Mouse (Mus musculus) gastrocnemius, adult 18-20 months (tissue): Measurements from ENCODE around the gene Eya2. TPM values are rescaled to one million over a fixed set of nuclear protein-coding genes. Genes with fewer than 3 reads are reported as not detected.
A peak's percentile ranks its signal among the peaks of the same experiment; 100 is the strongest.

ENCODE experiments used
- DNase-seq: peaks from one replicate; pipeline ENCODE4 v3.0.0; 2021; ENCODE audit warnings: low spot score
- total RNA-seq, 2 experiments: library from RNA; stranded (reverse); gene quantifications; 2 replicates each; pipeline ENCODE4 v1.2.3; 2021

Gene Eya2
- total RNA-seq, 2 experiments from 2014 or later, result 1.1 to 3.5 TPM

DNA sequence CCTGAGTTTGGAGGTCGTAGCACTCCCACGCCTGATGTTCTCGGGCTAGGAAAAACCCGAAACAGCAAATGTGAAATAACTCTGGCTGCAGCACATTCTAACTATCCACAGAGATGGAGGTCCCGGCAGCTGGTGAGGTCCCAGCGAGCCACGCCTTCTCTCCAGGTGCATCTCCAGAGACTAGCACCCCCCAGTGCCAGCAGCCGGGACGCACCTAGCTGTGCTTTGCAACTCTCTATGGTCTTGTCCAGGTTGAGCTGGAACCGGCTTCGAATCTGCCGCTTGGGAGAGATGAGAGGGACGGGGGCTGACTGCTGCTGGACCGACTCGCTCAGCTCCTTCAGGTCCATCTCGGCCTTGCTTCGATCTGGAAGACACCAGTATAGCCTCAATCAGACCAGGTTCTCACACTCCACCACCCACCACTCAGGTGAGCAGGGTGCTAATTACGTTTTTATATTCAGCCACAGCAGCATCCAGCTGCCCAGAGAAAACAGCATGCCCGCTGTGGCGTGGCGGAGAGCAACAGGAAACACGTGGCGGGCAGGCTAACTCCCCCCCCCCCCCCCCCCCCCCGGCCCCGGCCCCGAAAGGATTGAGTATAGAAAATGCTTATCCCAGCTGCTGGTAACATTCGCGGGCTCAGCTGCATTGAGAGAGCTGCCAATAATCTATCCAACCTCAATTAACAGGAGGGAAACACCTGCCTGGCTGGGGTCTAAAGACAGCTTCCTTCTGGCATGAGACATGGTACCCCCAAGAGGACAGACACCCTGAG, 220.5 kb downstream of the Eya2 start:
- no peak for DNase-seq

DNA sequence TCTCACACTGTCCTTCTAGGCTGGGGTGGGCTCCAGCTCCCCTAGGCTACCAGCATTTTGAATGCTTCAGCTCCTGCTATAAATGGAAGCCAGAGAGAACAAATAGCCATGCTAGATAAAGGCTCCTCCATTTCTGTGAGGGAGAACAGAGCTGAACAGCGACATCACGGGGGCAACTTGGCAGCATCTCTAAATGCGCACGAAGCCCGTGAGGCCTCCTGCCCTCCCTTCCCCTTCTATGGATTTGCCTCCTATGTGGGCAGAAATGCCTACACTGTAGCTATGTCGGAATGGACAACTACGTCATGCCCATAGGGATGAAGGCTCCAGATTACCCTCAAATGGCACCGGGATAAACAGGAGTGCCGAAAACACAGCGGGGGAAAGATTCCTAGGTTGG, 222.6 kb downstream of the Eya2 start:
- no peak for DNase-seq

DNA sequence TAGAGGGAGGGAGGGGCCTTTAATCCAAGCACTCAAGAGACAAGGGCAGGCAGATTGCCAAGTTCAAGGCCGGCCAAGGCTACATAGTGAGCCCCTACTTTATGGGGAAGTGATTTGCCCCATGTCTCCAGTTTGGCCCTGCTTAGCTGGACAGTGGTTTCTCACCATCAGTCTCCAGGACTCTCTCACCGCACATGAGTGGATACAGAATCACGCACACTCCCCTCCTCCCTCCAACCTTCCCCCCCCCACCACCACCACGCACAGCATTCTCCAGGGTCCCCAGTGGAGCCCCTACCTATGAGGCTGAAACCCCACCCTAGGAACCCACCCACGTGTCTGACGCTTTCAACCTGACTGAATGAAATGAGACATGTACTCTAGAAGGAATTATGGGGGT, 223.7 kb downstream of the Eya2 start:
- no peak for DNase-seq

DNA sequence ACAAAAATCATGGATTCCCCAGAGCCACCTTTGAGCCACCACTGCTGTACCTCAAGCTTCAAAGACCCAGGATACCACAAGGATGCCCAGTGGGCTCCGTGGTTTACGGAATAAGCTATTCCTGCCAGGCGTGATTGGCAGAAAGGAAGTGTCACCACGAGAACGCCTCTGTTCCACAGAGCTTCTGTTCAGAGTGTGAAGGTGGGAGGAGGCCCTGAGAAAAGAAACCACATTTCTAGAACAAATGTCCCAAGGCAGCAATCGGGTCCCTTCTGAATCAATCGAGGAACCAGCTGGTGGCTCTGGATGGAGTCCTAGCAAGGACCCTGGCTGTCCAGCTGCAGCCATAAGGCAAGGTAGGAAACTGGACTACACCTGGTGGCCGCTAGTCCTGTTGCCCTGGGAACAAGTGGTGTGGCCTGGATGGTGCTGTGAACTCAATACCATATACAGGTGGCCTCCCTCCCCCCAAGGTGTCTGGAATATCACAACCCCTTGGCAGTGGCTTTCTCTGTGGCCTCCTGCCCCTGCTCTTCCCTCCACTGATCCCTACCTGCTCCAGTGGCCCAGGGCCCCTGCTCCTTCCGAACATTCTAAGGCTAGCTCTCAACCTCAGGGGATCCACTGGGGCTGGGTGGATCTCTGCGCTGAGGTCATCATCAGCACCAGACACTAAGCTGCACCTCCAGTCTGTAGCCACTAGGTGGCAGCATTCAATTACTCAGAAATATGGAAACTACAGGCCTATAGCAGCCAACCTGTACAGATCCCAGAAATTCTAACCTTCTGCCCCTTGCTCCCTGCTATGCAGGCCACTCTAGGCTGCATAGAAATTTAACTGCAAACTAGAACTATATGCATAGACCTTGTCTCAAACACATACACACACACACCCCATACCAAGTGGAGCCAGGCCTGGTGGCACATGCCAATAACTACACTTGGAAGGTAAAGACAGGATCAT, 224.4 kb downstream of the Eya2 start:
- DNase-seq, result peak; percentile 81

DNA sequence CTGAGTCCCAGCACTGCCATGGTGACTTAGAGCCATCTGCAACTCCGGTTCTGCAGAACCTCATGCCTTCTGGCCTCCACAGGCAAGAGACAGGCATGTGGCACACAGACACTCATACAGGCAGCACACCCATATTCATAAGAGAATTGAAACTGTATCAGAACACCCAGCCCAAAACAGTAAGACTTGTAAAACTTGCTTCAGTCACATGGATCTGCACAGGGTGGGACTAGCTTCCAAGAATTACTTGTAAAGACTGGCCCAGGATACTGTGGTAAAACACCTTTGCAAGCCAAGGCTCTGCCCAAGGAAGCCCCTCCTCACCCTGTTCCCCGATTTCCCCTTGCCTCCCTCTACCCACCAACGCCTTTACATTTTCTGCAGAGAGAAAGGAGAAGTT, 225.2 kb downstream of the Eya2 start:
- no peak for DNase-seq

DNA sequence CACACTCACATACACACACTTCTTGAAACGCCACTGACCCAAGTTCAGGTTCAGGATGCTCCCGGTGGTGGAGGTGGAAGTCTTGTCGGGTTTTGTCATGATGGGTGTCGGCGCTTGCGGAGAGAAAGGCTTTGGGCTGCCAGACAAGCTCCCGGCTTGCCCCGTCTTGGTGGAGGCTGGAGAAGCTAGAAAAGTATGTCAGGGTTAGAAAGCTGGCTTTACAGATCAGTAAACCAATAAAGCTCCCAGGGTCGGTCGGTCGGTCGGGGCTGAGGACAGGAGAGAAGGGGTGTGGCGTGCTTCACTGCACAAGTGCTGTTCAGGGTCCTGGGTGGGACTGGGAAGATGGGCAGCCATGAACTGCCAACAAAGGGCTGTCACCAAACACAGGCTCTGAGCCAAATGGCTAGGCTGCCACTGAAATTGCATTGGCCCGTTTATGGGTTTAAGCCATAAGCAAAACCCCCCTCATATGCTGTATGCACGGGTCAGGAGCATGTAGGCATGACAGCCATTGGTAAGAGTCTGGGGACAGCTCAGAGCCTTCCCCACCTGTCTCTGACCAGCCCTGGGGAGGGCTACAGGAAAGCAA, 225.8 kb downstream of the Eya2 start:
- no peak for DNase-seq

Other genes starting within 250 kb of the Eya2 start
- gene Zfp663, start 226.3 kb upstream of the Eya2 start, total RNA-seq, result not detected
- 1 to 10 TPM; 2.3 to 2.5 TPM for gene Zfp334, start 206.8 kb upstream of the Eya2 start, total RNA-seq
- under 1 TPM in 1 of 2 experiments, not detected in 1; 0.18 TPM for gene Ocstamp, start 194.6 kb upstream of the Eya2 start, total RNA-seq
- gene Slc13a3, start 121.8 kb upstream of the Eya2 start, total RNA-seq, result under 1 TPM in 1 of 2 experiments, not detected in 1; 0.25 TPM
- gene Trp53rka, start 101.7 kb upstream of the Eya2 start, total RNA-seq, result 10 to 100 TPM; 10.2 to 10.7 TPM
- gene Slc2a10, start 91.2 kb upstream of the Eya2 start, total RNA-seq, result 1 to 10 TPM in 1 of 2 experiments, under 1 TPM in 1; 0.80 to 1.4 TPM